Mouse (Mus musculus) heart, embryonic 14.5 days (tissue): ENCODE data around the gene Dgkg. TPM values are rescaled to one million over a fixed set of nuclear protein-coding genes. Genes with fewer than 3 reads are reported as not detected.

Experiments used
- ATAC-seq: fragments of 200-750 bp; cut with Nextera tagmentation; 2 replicates; pipeline ENCODE4 v1.8.0; 2017; ENCODE audit warnings: low read depth, moderate TSS enrichment; ENCODE audit not compliant: insufficient number of reproducible peaks, insufficient read depth, low FRiP score
- H3K27ac ChIP-seq, 2 experiments: fragments of 200-500 bp in 1 of 2; fragments of 300-500 bp in 1 of 2; sonication (generic) in 1 of 2; replicated peaks in 1 of 2; 2 replicates each; pipeline ENCODE4 v1.5.1; 2012 to 2014; ENCODE audit warnings: low read depth in 2 of 2, low read length in 2 of 2, control low read depth in 1 of 2, mild to moderate bottlenecking in 1 of 2, mixed read lengths in 1 of 2; ENCODE audit not compliant: control insufficient read depth in 1 of 2, insufficient read depth in 1 of 2
- H3K27me3 ChIP-seq: fragments of 300-500 bp; sonication (generic); 2 replicates; pipeline ENCODE4 v1.6.1; 2014; ENCODE audit warnings: mild to moderate bottlenecking, low read length, control low read depth; ENCODE audit not compliant: control insufficient read depth, insufficient read depth
- H3K36me3 ChIP-seq: fragments of 300-500 bp; sonication (generic); 2 replicates; pipeline ENCODE4 v1.6.1; 2014; ENCODE audit warnings: mild to moderate bottlenecking, control low read depth, low read length, mixed read lengths; ENCODE audit not compliant: control insufficient read depth, insufficient read depth
- H3K4me1 ChIP-seq, 2 experiments: fragments of 200-500 bp in 1 of 2; fragments of 300-500 bp in 1 of 2; sonication (generic) in 1 of 2; 2 replicates each; pipeline ENCODE4 v1.6.1; 2012 to 2014; ENCODE audit warnings: low read length in 2 of 2, control low read depth in 1 of 2, mixed read lengths in 1 of 2; ENCODE audit not compliant: control insufficient read depth in 2 of 2, insufficient read depth in 2 of 2
- H3K4me2 ChIP-seq: fragments of 300-500 bp; sonication (generic); 2 replicates; pipeline ENCODE4 v1.6.1; 2014; ENCODE audit warnings: mild to moderate bottlenecking, low read length
- H3K4me3 ChIP-seq, 2 experiments: fragments of 200-500 bp in 1 of 2; fragments of 300-500 bp in 1 of 2; sonication (generic) in 1 of 2; 2 replicates each; pipeline ENCODE4 v1.5.1; 2012 to 2014; ENCODE audit warnings: low read length in 2 of 2, mild to moderate bottlenecking in 2 of 2, control low read depth in 1 of 2, low read depth in 1 of 2, moderate library complexity in 1 of 2; ENCODE audit not compliant: control insufficient read depth in 1 of 2, insufficient read depth in 1 of 2
- H3K9ac ChIP-seq: fragments of 300-500 bp; sonication (generic); 2 replicates; pipeline ENCODE4 v1.6.1; 2014; ENCODE audit warnings: mild to moderate bottlenecking, low read length
- H3K9me3 ChIP-seq: fragments of 300-500 bp; sonication (generic); 2 replicates; pipeline ENCODE4 v1.6.1; 2016; ENCODE audit warnings: low read length, control low read depth; ENCODE audit not compliant: control insufficient read depth
- WGBS: fragments of 180-500 bp; shearing (Covaris S2); extraction: QIAGEN DNeasy Blood & Tissue Kit; methylation state at CpG from one replicate; pipeline ENCODE4 v1.1.7; 2014; 5-methylcytosine and 5-hydroxymethylcytosine counted together
- polyA plus RNA-seq: library from polyadenylated mRNA; unstranded; fragments of >200 nt; fragmentation: Nextera tagmentation; extraction: Ambion mirVana; gene quantifications from 2 replicates; pipeline ENCODE4 v1.2.1, GENCODE M21; 2014

The Dgkg gene
- polyA plus RNA-seq, 1 experiment from 2014 or later, result 0.42 TPM

DNA sequence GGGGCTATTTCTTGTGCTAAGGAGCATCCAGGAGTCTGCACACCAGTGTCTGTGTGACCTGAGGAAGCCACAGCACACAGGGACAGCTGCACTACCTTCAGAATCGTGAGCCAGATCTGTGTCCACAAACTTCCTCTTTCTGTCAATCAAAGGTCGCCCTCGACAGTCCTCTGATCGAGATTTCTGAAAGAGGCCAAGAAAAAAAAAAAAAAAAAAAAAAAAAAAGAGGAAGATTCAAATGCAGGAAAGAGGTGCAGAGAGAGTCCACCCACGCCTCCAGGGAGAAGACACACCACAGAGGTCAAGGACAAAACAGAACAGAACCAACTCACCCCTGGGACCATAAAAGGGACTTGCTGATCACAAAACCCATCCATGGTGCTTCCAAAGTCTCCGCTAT, 220.9 kb downstream of the Dgkg start:
- Histone ChIP-seq H3K27me3 (no peaks in the 10 kb centered on the region), H3K9me3 (no peaks in the 10 kb centered on the region), H3K36me3 (peaks cover 3% of the 10 kb centered on the region; the same call in 1 of the 2 replicates), H3K27ac (no peak overlapping the region), H3K4me2 (no peak overlapping the region), H3K4me1 (peaks cover 10 to 15% of the 10 kb centered on the region in 2 experiments), H3K4me3 (no peak overlapping the region), H3K9ac (no peak overlapping the region)
- no peak for ATAC-seq
- 53% methylated on average over 6 of the region's 6 CpGs for WGBS

DNA sequence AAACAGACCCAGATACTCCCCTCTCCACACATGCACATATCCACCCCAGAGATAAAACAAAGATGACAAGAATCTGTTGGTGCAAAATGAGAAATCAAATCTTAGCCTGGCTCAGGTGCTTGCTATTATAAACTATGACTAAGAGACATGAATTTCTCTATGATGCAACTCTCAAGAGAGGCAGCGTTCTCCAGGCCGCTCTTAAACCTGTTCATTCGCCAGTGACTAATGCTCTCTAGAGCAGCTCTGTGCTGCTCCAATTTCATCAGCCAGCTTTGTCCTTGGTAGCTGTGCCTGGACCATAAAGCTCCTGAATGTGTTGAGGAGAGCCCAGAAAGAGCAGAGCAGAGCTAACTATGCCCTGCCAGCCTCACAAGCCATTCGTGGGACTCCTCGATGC, 222.5 kb downstream of the Dgkg start:
- peaks cover 6 to 20% of the 10 kb centered on the region in 2 experiments for H3K4me1 ChIP-seq
- 68% methylated on average over 5 of the region's 5 CpGs for WGBS
- H3K4me2 ChIP-seq, result no peak overlapping the region
- H3K4me3 ChIP-seq, result no peak overlapping the region
- no peak overlapping the region for H3K27ac ChIP-seq
- H3K9ac ChIP-seq, result no peak overlapping the region
- no peak for ATAC-seq
- no peaks in the 10 kb centered on the region for H3K27me3 ChIP-seq
- no peaks in the 10 kb centered on the region for H3K9me3 ChIP-seq
- H3K36me3 ChIP-seq, result peaks cover 3% of the 10 kb centered on the region; the same call in 1 of the 2 replicates

DNA sequence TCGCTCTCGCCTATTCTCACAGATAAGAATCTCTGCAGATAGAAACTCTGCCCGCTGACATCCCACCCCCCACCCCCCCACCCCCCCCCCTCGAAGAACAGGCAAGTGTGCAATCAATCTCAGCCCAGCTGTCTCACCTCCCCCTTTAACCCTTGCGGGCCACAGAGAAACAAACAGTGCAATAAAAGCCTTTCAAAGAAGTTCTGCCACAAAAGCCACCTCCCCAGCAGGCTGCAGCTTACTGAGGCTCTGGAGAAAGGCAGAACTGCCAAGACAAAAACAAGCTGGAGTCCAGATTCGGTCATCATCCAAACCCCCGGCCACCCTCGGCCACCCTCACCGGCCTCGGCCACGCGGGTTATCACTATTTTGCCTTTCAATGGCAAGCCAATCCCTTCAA, 223.1 kb downstream of the Dgkg start:
- Histone ChIP-seq H3K4me3 (no peak overlapping the region), H3K4me1 (peaks cover 12 to 25% of the 10 kb centered on the region in 2 experiments), H3K9me3 (no peaks in the 10 kb centered on the region), H3K4me2 (no peak overlapping the region), H3K36me3 (peaks cover 3% of the 10 kb centered on the region; the same call in 1 of the 2 replicates), H3K9ac (no peak overlapping the region), H3K27me3 (no peaks in the 10 kb centered on the region), H3K27ac (no peak overlapping the region)
- ATAC-seq, result no peak
- WGBS, result 33% methylated on average over 12 of the region's 12 CpGs

DNA sequence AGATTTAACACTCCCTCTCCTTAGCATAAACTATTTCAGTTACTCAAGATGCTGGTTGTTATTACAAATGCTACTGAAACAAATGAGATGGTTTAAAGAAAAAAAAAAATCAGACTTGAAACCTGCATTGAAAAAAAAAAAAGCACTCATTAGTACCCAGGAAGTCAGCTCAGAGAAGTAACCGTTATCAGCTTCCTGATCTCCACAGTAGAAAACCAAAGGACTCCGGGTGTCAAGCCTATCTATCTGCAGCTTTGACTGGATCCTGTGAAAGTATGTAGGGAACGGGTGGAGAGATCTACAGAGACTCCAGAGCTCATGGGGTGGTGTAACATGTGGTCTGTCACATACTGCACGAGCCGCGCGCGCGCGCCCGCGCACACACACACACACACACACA, 225.2 kb downstream of the Dgkg start:
- 84% methylated on average over 12 of the region's 12 CpGs for WGBS
- no peak overlapping the region for H3K4me3 ChIP-seq
- no peak overlapping the region for H3K4me2 ChIP-seq
- H3K36me3 ChIP-seq, result peaks cover 6% of the 10 kb centered on the region; the same call in 1 of the 2 replicates
- H3K27me3 ChIP-seq, result no peaks in the 10 kb centered on the region
- H3K27ac ChIP-seq, result no peak overlapping the region
- no peaks in the 10 kb centered on the region for H3K9me3 ChIP-seq
- no peak overlapping the region for H3K9ac ChIP-seq
- no peak for ATAC-seq
- peaks cover 19 to 25% of the 10 kb centered on the region in 2 experiments for H3K4me1 ChIP-seq

DNA sequence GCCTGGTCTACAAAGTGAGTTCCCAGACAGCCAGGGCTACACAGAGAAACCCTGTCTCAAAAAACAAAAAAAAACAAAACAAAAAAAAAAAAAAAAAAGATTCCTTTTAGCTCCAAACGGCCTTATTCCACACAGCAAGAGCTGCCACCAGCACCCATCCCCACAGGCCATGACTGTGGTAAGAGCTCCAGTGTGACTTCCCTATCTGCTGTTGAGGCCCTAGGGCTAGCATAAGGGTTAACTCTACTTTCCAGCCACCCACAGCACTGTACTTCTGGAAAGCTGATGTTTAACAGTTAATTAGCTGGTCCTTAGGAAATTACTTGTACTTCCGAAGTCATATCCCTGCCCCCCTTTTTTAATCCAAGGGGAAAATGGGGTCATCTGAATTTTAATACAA, 225.7 kb downstream of the Dgkg start:
- Histone ChIP-seq H3K27ac (no peak overlapping the region), H3K4me3 (no peak overlapping the region), H3K4me1 (peaks cover 19 to 25% of the 10 kb centered on the region in 2 experiments), H3K27me3 (no peaks in the 10 kb centered on the region), H3K9me3 (no peaks in the 10 kb centered on the region), H3K36me3 (peaks cover 6% of the 10 kb centered on the region; the same call in 1 of the 2 replicates), H3K9ac (no peak overlapping the region), H3K4me2 (no peak overlapping the region)
- ATAC-seq, result no peak
- 54% methylated on average over 2 of the region's 2 CpGs for WGBS

DNA sequence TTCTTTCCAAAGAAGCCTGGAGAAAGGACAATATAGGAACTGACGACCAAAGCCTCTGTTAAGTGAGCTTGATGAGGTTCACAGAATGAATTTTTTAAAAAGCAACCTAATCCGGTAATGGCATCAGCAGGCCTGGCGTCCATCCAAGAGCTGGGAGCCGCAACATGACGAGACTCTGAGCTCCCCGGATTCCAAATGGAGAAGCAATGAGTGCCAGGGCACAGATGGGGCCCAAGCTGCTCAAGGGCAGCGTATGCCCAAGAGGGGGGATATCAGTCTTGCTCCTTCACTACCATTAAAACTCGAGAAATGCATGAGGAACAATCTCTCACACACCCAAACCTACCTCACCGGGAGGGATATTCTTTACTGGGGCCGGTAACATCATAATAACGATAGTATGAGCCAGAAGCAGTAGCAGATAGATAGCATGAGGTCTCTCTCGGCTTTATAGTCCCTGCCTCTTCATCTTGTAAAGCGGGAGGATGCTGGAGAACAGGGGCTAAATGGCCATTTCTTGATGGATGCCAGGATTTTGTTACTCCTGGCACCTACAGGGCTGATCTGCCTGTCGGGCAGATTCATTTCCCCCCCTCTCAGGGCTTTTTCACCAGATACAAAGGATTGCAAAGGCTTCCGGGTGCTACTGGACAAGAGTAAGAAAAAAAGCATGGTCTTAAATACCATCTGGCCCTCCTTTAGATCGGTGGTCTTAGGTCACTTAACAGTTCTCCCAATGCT, 226.6 kb downstream of the Dgkg start:
- Histone ChIP-seq H3K4me2 (no peak overlapping the region), H3K36me3 (peaks cover 6% of the 10 kb centered on the region; the same call in 1 of the 2 replicates), H3K4me1 (peaks cover 19 to 25% of the 10 kb centered on the region in 2 experiments), H3K9me3 (no peaks in the 10 kb centered on the region), H3K4me3 (no peak overlapping the region), H3K27ac (no peak overlapping the region), H3K27me3 (no peaks in the 10 kb centered on the region), H3K9ac (no peak overlapping the region)
- no peak for ATAC-seq
- WGBS, result 57% methylated on average over 16 of the region's 16 CpGs

DNA sequence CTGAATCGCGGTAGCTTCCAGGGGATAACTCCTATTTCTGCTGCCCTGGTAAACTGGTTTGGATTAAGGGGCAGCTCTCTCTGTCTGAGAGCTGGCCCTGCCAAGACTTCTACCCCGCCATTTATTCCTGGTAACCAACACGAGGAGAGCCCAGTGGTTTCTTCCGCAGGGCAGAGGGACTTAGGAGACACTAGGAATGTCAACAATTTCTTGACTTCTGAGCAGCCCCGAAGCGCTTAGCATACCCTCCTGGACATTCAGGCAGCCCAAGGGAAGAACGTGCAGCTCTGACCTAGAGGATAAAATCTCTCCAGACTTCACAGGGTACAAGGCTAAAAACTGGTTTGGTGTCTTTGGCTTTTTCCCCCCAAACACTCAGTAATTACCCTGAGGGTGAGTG, 227.6 kb downstream of the Dgkg start:
- Histone ChIP-seq H3K4me3 (peak overlapping the region; percentile 8 to 21; a peak in 2 of 4 replicates), H3K27me3 (no peaks in the 10 kb centered on the region), H3K4me2 (peak overlapping the region; percentile 65), H3K4me1 (peaks cover 19 to 25% of the 10 kb centered on the region in 2 experiments), H3K9ac (peak overlapping the region; percentile 59), H3K36me3 (peaks cover 11% of the 10 kb centered on the region), H3K27ac (peak overlapping the region; percentile 62 to 71), H3K9me3 (no peaks in the 10 kb centered on the region)
- no peak for ATAC-seq
- WGBS, result 13% methylated on average over 8 of the region's 8 CpGs
